In the genomic region with DNA sequence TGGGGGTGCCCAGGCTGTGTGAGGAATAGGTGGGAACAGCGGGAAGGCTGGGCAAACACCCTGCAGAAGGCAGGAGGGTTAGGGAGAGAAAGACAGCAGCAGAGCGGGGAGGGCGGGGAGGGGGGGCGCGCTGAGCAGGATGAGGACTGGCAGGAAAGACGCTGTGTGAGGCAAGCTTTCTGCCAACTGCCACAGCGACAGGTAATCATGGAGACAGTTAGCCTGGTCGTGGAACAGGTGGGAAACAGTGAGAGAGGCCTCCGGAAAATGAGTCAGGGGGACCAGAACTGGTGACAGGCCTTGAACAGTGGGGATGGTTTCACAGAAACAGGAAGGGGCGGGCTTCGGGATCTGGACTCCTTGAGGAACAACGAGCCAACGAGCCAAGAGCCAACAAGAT, we compare ENCODE assay signal across 1 mouse cellular context.
A peak's percentile ranks its signal among the peaks of the same experiment; 100 is the strongest.
TF ChIP-seq lines count a peak whose summit lies in the region.

No protein-coding gene starts in this region.

TF ChIP-seq in MEL, 35 proteins besides CTCF, POLR2A, EP300 and RAD21:
- TF ChIP-seq ELF1 (IDR thresholded peaks at IDR 0.05; ENCODE audit: low read depth, low read length) (0 out of 2 replicates have a peak, but pooled peaks have one; percentile 12), ZNF384 (IDR thresholded peaks at IDR 0.05; ENCODE audit: low read depth, low read length) (no peak), MAFK (IDR thresholded peaks at IDR 0.05; ENCODE audit: borderline replicate concordance, low read depth, low read length) (no peak), UBTF (IDR thresholded peaks at IDR 0.05; ENCODE audit: borderline replicate concordance, insufficient read depth, low read depth, low read length) (no peak), MEF2A (IDR thresholded peaks at IDR 0.05; ENCODE audit: extremely low read depth, insufficient replicate concordance, low read depth, low read length, poor library complexity, severe bottlenecking) (no peak)
